Mouse (Mus musculus): Measurements from ENCODE around the gene Trabd2b.

The Trabd2b gene

GRCm38 (mm10) chr4:114448393-114449052, 42.0 kb downstream of the Trabd2b start:
- no peak for DNase-seq (ENCODE audit: low read depth)

DNA sequence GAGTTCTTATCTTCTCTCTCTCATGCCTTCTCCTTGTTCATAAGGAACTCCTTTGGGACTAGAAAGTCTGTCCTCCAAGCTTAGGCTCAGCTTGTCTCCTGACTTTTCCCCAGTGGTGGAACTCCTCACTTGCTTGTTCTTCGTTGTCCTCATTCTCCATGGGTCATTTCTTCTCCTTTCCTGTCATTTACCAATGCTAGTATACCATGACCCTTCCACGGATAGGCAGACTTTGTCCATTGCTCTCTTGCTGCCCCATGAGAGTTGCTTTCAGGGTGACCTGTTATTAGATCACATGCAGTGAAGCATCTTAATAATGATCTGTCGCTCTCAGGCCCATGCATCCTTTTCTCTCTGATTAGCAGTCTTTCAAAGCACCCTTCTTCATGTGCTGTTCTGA, 46.6 kb downstream of the Trabd2b start:
- DNase-seq (ENCODE audit: low read depth): no peak

DNA sequence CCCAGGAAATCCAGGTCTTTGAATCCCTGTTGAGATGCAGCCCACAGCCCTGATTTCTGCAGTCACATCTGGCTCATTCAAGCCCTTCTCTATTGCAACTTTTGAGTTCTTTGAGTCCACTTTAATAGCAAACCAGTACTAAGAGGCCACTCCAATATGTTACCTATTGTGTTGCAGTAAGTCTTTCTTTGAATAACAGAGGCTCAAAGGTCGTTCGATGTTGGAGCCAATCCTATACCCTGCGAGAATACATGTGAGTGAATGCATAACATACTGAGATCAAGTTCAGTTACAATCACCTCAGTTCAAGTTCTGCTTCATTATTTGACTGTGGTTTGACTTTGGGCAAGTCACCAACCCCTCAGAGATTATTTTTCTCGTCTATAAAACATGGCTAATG, 47.5 kb downstream of the Trabd2b start:
- DNase-seq (ENCODE audit: low read depth): no peak

DNA sequence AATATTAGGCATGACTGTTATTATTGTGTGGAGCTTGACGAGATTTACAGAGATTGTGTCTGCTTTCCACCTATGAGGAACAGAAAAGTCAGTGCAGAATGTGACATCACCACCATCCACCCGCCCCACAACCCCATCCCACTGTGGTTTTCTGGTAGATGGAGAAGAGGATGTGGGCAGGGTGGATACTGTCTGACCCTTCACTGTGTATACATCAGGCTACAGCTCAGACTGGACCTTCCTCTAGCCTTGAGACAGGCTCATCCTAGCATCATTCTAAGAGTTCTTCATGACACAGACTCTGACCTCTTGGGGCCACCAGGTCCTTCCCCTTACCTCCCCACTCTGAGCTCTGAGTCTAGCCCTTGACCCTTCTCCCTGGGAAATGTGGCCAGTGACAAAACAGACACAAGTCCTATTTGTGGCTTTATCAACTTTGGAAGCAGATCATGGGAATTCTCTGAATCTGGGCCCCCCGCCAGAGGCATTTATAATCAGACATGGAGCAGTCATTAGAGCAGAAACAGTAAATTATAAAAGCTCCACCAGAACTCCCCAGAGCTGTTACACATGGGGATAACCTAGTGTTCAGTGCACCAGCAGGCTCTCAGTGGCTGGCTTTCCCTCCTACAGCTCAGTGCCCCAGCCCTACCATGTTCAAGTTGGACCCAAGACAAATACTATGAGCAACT, 48.1 kb downstream of the Trabd2b start:
- DNase-seq (ENCODE audit: low read depth): no peak

DNA sequence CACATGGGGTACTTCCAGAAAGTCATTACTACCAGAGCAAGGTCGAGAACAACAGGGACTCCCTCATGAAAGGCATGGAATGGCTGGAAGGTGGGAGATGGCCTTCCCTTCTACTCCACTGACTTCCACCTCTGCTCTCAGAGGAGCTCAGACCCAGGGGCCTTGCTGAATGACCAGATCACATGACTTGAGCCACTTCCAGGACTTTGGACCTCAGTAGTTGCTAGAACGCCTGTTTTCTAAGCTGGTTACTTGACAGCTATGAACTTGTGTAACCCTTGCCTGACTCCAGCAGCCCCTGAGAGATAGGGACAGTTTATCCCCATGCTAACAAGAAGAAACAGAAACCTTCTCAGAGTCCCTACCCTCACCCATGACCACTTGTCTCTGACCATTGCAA, 50.6 kb downstream of the Trabd2b start:
- no peak for DNase-seq (ENCODE audit: low read depth)

GRCm38 (mm10) chr4:114459591-114459990, 53.1 kb downstream of the Trabd2b start:
- no peak for DNase-seq (ENCODE audit: low read depth)

DNA sequence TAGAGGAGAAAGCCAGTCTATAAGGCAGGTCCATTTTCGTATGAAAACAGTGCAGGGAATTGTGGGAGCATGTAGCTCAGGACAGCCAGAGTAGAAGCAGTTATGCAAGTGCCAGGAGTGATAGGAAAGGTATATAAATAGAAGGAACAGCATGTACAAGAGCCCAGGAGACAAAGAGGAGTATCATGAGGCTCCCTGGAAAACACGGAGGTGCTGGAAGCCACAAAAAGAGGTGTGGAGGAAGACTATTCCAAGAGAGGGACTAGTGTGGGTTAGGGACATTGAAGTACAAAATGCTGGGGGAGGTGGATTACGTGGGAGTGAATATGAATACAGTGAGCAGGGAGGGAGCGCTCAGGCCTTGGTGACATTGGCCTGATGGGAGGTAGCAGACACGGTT, 53.9 kb downstream of the Trabd2b start:
- DNase-seq (ENCODE audit: low read depth): no peak

DNA sequence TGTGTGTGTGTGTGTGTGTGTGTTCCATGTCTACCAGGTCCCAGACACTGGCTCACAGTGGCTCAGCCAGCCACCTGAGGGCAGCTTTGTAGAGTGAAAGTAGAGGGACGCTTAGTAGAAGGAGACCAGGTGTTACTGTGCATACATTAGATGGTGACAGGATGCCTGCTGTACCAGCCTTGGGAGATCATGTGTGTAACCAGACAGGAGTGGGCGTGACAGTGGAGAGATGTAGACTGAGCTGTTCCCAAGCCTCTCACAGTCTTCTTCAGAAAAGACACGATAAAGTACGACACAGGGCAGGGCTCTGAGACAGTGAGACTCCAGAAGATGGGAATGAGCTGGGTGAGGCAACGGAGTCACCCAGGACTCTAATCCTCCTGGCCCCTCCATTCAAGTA, 54.6 kb downstream of the Trabd2b start:
- DNase-seq (ENCODE audit: low read depth): no peak

- no peak for DNase-seq (ENCODE audit: low read depth)
Observed at GRCm38 (mm10) chr4:114465641-114466040, 59.1 kb downstream of the Trabd2b start.

- no peak for DNase-seq (ENCODE audit: low read depth)
Observed at GRCm38 (mm10) chr4:114467371-114468094, 61.0 kb downstream of the Trabd2b start.

DNA sequence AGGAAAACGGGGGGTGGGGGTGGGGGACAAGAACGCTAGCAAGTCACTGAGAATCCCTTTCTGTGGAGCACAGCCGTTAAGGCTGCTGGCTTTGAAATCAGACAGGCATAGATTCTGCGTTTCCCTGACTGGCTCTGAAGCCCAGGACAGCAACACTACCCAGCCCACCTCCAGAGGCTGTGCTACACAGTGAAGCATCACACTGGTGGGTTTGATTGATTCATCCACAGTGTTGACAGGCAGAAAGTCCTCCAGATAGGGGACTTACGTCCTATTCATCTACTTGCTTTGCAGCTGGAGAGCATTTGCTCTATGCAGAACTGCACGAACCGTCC, 61.5 kb downstream of the Trabd2b start:
- no peak for DNase-seq (ENCODE audit: low read depth)

GRCm38 (mm10) chr4:114469881-114470280, 63.4 kb downstream of the Trabd2b start:
- DNase-seq (ENCODE audit: low read depth): no peak

DNA sequence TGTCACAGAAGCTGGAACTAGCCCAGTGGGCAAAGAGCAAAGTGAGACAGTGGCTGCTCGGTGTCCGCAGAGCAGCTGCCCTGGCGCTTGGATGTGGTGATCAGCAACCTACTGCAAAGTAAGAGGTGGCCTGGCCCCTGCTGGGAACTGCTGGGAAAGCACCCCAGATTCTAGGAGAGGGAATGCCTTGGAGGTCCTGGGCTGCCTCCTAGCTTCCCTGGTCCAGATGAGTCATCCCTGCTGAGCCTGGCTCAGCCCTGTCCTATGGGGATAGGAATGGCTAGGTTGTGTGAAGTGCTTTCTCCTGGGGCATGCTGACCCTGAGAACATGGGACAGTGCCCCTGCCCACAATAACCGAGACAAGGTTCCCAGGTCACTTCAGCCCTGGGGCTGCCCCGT, 65.6 kb downstream of the Trabd2b start:
- no peak for DNase-seq (ENCODE audit: low read depth)

DNA sequence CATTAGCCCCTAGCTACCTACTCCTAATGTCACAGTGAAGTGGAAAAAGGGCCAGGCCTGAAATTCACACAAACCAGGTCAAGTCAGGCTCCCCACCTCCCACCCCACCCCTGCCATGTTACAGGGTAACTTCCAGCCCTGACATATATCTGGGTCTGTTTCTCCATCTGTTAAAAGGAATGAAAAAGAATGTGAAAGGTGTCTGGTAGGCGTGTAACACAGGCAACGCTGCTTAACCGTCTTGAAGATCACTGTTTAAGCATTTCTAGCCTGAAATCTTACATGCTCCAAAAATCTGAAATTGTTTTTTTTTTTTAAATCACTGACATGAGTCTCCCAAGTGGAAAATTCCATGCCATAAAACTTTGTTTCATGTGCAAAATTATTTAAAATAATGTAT, 69.8 kb downstream of the Trabd2b start:
- no peak for DNase-seq (ENCODE audit: low read depth)

DNA sequence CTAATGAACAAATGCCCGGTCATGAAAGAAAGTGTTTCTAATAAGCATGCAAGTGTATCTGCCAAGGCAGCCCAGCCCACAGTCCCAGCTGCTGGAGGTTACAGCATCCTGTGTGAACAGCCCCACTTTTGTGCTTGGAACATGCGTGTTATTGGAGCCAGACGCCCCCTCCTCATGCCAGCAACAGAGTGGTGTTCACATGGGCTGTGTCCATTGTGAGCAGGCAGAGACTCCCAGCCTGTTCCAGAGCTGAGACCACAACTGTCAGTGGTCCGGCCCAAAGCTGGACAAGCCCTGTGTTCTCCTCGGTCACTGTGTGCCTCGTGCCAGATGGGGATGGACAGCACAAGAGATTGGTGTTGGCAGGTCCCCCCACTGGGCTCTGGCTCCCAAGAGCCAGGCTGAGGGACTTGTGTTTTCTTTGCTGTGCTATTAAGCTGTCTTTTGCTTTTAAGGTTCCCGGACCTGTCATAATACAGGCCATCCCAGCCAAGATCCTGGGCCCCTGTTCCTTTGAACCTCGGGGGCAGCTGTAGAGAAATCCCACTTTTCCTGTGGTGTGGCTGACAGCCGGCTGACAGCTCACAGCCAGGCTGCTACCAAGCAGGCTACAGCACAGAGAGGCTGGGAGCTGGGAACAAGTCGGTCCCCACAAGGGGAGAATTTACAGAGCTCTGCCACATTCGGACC, 70.7 kb downstream of the Trabd2b start:
- DNase-seq (ENCODE audit: low read depth): no peak

DNA sequence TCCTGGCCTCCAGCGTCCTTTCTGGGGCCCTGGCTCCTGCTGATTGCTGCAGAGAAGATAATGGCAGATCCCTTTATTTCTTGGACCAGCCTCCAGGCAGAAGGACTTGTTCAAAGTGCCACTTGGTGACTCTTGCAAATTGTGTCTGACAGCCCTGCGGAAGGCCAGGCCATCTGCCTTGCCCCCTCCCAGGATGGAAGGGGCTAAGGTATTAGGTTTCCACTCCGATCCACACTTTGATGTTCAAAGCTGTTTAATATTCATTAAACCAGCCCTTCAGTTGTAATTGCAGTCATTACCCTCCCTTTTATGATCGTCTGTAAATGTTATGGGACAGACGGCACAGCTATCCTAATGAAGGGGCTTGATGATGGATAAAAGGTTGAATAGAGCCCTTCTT, 75.0 kb downstream of the Trabd2b start:
- no peak for DNase-seq (ENCODE audit: low read depth)

GRCm38 (mm10) chr4:114484173-114484572, 77.6 kb downstream of the Trabd2b start:
- DNase-seq (ENCODE audit: low read depth): no peak

DNA sequence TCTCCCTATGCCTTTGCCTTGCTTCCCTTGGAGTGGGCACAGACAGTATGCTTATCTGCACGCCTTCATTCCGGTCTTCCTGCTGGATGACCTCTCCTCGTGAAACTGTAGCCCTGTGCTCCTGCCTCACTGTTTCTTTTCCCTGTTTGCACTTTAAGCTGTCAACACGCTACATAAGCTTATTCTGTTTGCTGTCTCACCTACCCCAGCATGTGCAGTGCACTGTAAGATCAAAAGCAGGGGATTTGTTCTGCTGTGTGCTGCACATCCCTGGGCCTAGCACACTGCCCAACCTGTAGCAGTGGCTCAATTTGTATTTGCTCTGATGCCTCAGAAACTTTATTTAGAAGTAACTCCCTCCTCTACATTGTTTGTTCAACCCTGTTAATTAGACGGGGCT, 79.5 kb downstream of the Trabd2b start:
- DNase-seq (ENCODE audit: low read depth): no peak

DNA sequence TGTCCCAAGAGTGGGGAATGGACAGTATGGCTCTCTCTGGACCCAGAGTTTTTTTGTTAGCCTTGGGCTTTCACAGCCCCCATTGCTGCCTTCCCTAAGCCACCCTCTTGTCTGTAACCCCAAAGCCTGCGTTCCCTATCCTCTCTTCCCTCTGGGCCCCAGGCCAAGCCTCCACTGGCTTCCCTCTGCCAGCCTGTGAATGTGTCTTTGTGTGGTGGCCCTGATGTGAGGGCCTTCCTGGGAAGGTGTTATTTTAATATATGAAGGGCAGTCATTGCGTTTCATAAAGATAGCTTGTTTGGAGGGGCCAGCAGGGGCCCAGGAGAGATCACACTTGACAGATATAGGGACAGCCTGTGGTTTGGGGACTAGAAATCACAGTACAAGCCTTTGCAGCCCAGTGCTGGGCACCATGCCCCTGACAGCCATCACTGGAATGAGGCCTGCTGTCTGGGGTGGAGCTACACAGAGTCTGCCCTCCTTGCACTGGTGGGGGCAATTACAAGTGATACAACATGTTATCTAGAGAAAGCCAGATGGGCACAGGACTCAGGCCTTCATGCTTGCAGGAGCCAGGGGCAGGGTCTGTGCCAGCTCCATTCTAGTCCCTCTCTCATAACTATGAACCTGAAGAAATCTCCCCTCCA, 80.5 kb downstream of the Trabd2b start:
- no peak for DNase-seq (ENCODE audit: low read depth)

GRCm38 (mm10) chr4:114487701-114488100, 81.2 kb downstream of the Trabd2b start:
- DNase-seq (ENCODE audit: low read depth): no peak

- DNase-seq (ENCODE audit: low read depth): no peak
Observed at GRCm38 (mm10) chr4:114492157-114492556, 85.6 kb downstream of the Trabd2b start.

GRCm38 (mm10) chr4:114494035-114494434, 87.5 kb downstream of the Trabd2b start:
- DNase-seq (ENCODE audit: low read depth): no peak
